Mouse (Mus musculus) B cell, adult (primary cell): Measurements from ENCODE around the gene Gm7579. TPM values are rescaled to one million over a fixed set of nuclear protein-coding genes. Genes with fewer than 3 reads are reported as not detected.

Source experiments
- total RNA-seq: library from RNA; stranded (reverse); gene quantifications from 4 replicates; pipeline ENCODE4 v1.2.4, GENCODE M21; 2023; ENCODE audit not compliant: inconsistent age

Gene Gm7579
- total RNA-seq: not detected in 4 replicates

GRCm38 (mm10) chr7:142211559-142211958 is at the start of gene Gm7579:
Gene Gm7579, plus strand, starts transcription at chr7:142211859.

DNA sequence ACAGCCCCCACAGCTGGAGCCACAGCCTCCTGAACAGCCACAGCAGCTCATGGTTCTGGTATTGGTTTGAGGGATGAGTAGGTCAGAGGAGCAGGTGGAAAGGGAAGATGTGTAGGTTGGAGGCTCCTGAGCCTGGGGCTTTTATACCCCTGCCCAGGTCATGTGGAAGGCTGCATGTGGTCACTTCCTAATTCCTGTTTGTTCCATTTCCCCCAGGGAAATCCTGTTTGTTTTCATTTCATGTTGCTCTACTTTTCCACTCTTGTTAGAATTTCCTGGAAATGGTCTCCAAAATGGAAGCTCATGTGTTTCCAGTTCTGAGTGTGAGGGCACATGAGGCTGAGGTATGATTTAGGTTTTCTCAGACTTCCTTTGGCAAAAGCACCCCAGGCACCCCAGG is 46.0 kb upstream of the Gm7579 start, which contains the start of gene Gm4553:
TSS of gene Gm4553 (minus strand) at position 101 of the 400 bp plus-strand sequence.

DNA sequence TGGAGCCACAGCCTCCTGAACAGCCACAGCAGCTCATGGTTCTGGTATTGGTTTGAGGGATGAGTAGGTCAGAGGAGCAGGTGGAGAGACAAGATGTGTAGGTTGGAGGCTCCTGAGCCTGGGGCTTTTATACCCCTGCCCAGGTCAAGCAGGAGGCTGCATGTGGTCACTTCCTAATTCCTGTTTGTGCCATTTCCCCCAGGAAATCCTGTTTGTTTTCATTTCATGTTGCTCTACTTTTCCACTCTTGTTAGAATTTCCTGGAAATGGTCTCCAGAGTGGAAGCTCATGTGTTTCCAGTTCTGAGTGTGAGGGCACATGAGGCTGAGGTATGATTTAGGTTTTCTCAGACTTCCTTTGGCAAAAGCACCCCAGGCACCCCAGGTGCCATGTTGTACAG is 35.8 kb upstream of the Gm7579 start, which contains the start of gene Krtap5-2:
TSS of gene Krtap5-2 (minus strand) at position 101 of the 400 bp plus-strand sequence.

GRCm38 (mm10) chr7:142190289-142190688 is 21.4 kb upstream of the Gm7579 start, which contains the start of gene Gm10153:
Gene Gm10153, minus strand, starts transcription at chr7:142190389.

DNA sequence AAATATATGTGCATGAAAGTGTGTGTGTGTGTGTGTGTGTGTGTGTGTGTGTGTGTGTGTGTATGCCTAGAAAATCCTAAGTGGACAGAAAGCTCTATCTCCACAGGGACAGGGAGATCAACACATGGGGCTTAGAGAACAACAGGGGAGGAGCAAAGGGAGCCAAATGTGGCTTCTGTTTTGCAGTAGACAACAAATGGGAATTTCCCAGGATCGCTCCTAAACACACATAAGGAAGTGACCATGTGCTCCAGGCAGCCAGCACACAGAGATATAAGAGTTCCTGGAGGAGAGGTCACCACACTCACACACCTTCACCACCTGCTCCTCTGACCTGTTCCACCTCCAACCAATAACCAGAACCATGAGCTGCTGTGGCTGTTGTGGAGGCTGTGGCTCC is 10.6 kb upstream of the Gm7579 start, which contains the start of gene Krtap5-3:
TSS of gene Krtap5-3 (plus strand) at position 301 of the 400 bp plus-strand sequence.

DNA sequence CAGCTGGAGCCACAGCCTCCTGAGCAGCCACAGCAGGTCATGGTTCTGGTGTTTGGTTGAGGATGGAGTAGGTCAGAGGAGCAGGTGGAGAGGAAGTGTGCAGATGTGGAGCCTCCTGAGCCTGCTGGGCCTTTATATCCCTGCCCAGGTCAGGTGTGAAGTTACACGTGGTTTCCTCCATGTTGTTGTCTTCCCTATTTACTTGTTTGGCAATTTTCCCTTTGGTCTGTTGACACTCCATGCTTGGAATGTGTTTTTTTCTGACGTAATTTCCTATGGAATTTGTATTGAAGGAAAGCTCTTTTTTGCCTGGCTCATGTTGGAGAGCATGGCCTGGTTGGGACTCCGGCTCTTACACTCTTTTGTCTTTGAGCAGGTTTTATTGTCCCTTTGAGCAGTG is 18.2 kb downstream of the Gm7579 start, which contains the start of gene Krtap5-5:
TSS of gene Krtap5-5 (minus strand) at position 101 of the 400 bp plus-strand sequence.

GRCm38 (mm10) chr7:142240978-142241377 is 29.3 kb downstream of the Gm7579 start, which contains the start of gene Gm40460:
Gene Gm40460, minus strand, starts transcription at chr7:142241078.

DNA sequence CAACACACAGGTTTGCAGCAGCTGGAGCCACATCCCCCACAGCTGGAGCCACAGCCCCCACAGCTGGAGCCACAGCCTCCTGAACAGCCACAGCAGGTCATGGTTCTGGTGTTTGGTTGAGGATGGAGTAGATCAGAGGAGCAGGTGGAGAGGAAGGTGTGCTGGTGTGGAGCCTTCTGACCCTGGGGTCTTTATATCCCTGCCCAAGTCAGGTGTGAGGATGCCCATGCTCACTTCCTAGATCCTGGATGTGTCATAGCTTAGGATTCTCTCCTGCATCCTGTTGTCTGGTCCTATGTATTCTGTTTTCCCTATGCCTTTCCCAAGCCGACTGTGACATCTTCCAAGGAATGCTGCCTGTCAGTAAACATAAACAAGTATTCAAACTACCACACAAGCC is 46.6 kb downstream of the Gm7579 start, which contains the start of gene Gm2431:
TSS of gene Gm2431 (minus strand) at position 101 of the 400 bp plus-strand sequence.

Other genes starting within 250 kb of the Gm7579 start
- gene Mob2, start 150.8 kb upstream of the Gm7579 start, total RNA-seq: 34.0 to 35.6 TPM (median 34.9 TPM) in 4 replicates
- 2.3 to 4.8 TPM (median 3.5 TPM) in 4 replicates for gene Dusp8, start 116.0 kb upstream of the Gm7579 start, total RNA-seq
- gene Gm45618, start 91.1 kb upstream of the Gm7579 start, total RNA-seq: not detected in 4 replicates
- not detected in 4 replicates for gene Gm39115, start 75.8 kb upstream of the Gm7579 start, total RNA-seq
- gene Gm45337, start 67.3 kb upstream of the Gm7579 start, total RNA-seq: not detected in 4 replicates
- not detected in 4 replicates for gene Gm29735, start 54.7 kb upstream of the Gm7579 start, total RNA-seq
- gene Gm4553, start 46.1 kb upstream of the Gm7579 start, total RNA-seq: not detected in 4 replicates
- gene Krtap5-2, start 35.9 kb upstream of the Gm7579 start, total RNA-seq: not detected in 4 replicates
- not detected in 4 replicates for gene Gm10153, start 21.5 kb upstream of the Gm7579 start, total RNA-seq
- gene Krtap5-3, start 10.5 kb upstream of the Gm7579 start, total RNA-seq: not detected in 4 replicates
- not detected in 4 replicates for gene Krtap5-5, start 18.1 kb downstream of the Gm7579 start, total RNA-seq
- gene Gm40460, start 29.2 kb downstream of the Gm7579 start, total RNA-seq: not detected in 4 replicates
- gene Gm2431, start 46.5 kb downstream of the Gm7579 start, total RNA-seq: not detected in 4 replicates
- not detected in 4 replicates for gene Gm4559, start 62.5 kb downstream of the Gm7579 start, total RNA-seq
- gene Krtap5-1, start 85.3 kb downstream of the Gm7579 start, total RNA-seq: not detected in 4 replicates
- not detected in 4 replicates for gene Krtap5-4, start 91.7 kb downstream of the Gm7579 start, total RNA-seq
- gene Ifitm10, start 161.9 kb downstream of the Gm7579 start, total RNA-seq: not detected in 4 replicates
- gene Gm49369, start 170.8 kb downstream of the Gm7579 start, total RNA-seq: 1.1 TPM in 1 of 4 replicates, not detected in the others
- gene Ctsd, start 176.2 kb downstream of the Gm7579 start, total RNA-seq: 73.4 to 77.8 TPM (median 75.5 TPM) in 4 replicates
- not detected in 4 replicates for gene Syt8, start 223.0 kb downstream of the Gm7579 start, total RNA-seq
- 2.8 to 8.6 TPM (median 4.6 TPM) in 4 replicates for gene Tnni2, start 229.9 kb downstream of the Gm7579 start, total RNA-seq
- 819 to 878 TPM (median 864 TPM) in 4 replicates for gene Lsp1, start 248.9 kb downstream of the Gm7579 start, total RNA-seq